Mouse (Mus musculus): ENCODE results near the gene Grtp1. TPM values are rescaled to one million over a fixed set of nuclear protein-coding genes. Genes with fewer than 3 reads are reported as not detected.
A peak's percentile ranks its signal among the peaks of the same experiment; 100 is the strongest.

The Grtp1 gene
- polyA plus RNA-seq, 1 experiment from 2014 or later, result 24.6 TPM

DNA sequence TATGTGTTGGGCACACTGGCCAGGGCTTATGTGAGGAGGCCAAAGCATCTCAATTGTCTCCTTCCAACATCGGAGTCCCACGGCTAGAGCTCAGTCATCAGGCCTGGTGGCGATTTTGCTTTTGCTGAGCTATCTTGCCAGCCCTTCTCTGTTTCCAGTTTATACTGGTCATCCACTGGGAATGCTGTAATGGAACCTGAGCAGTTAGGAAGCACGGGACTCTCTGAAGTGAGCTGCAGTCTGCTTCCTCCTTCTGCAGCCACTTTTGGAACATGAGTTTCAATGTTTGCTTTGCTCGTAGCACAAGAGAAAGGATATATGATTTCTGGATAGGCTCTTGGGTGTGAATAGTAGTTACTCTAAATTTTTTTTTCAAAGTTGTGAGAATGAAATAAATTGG is 36.1 kb downstream of the Grtp1 start:
- no peak overlapping the region for H3K9ac ChIP-seq
- 81% methylated on average over 5 of the region's 5 CpGs for WGBS
- ATAC-seq (ENCODE audit: insufficient read depth, low FRiP score, low read depth), result no peak
- H3K36me3 ChIP-seq, result peaks cover 19% of the 10 kb centered on the region
- H3K9me3 ChIP-seq, result no peaks in the 10 kb centered on the region
- H3K27me3 ChIP-seq (replicated peaks), result no peaks in the 10 kb centered on the region
- no peak overlapping the region for H3K4me2 ChIP-seq
- H3K4me1 ChIP-seq, result peaks cover 14% of the 10 kb centered on the region; the same call in 1 of the 2 replicates
- H3K27ac ChIP-seq, result no peak overlapping the region
- no peak overlapping the region for H3K4me3 ChIP-seq (replicated peaks)

DNA sequence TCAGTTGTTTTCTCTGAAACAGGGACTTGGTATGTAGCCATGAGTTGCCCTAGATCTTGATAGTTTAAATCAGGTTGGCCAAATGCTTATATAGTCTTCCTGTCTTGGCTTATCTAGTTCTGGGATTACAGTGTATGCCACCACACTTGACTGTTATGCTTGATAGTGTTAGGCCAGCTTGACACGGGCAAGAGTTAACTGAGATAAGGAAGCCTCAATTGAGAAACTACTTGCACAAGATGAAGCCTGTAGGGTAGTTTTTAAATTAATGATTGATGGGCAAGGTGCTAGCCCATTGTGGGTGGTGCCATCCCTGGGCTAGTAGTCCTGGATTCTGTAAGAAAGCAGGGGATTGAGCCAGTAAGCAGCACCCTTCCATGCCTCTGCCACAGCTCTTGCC is 36.9 kb downstream of the Grtp1 start:
- Histone ChIP-seq H3K9me3 (no peaks in the 10 kb centered on the region), H3K27me3 (replicated peaks) (no peaks in the 10 kb centered on the region), H3K27ac (no peak overlapping the region), H3K36me3 (peaks cover 15% of the 10 kb centered on the region), H3K4me1 (peaks cover 16% of the 10 kb centered on the region), H3K9ac (no peak overlapping the region), H3K4me3 (replicated peaks) (no peak overlapping the region), H3K4me2 (no peak overlapping the region)
- no peak for ATAC-seq (ENCODE audit: insufficient read depth, low FRiP score, low read depth)
- WGBS, result 74% methylated on average over 1 of the region's 1 CpGs

DNA sequence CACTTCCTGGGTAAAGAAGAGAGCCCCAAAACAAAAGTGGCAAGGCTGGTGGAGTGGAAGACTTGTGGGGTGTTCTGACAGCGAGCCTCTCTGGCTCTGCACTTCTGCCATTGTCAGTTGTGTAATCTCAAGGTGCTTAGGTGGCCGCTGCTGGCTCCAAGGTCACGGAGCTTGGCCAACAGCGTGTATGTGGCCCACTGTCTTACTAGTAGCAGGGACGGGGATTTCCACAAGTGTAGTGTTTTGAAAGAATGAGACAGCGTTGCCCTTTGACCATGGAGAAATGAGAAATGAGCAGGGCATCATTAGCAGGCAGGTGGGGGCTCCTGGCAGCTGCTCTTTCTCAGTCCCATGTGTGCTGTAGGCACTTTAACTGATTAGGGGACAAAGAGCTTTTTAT is 38.3 kb downstream of the Grtp1 start:
- WGBS, result 80% methylated on average over 6 of the region's 6 CpGs
- H3K4me3 ChIP-seq (replicated peaks), result no peak overlapping the region
- H3K4me1 ChIP-seq, result peaks cover 18% of the 10 kb centered on the region
- H3K9ac ChIP-seq, result no peak overlapping the region
- no peak for ATAC-seq (ENCODE audit: insufficient read depth, low FRiP score, low read depth)
- H3K4me2 ChIP-seq, result no peak overlapping the region
- H3K27me3 ChIP-seq (replicated peaks), result no peaks in the 10 kb centered on the region
- 0 out of 2 replicates have a peak, but pooled peaks cover 4% of the 10 kb centered on the region for H3K36me3 ChIP-seq
- no peaks in the 10 kb centered on the region for H3K9me3 ChIP-seq
- no peak overlapping the region for H3K27ac ChIP-seq

DNA sequence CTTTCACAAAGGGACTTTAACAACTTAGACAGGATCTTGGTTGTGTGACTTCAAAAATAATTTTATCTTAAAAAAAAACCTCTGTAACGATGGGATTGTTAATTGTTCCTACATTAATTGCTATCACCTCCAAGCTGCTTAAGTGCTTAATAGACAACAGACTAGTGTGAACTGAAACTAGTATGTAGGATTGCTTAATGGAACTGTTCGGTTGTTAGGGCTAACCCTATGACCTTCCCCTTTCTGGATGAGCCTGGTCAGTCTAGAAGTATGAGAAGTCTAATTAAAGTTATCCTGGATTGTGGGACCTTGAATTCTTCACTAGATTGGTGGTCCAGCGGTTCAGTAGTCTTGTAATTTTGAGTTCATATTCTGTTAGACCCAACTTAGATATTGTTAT is 39.7 kb downstream of the Grtp1 start:
- Histone ChIP-seq H3K36me3 (no peaks in the 10 kb centered on the region), H3K4me3 (replicated peaks) (peak overlapping the region; percentile 99; the same call in 1 of the 2 replicates), H3K4me2 (peak overlapping the region; percentile 92), H3K27ac (no peak overlapping the region), H3K9me3 (no peaks in the 10 kb centered on the region), H3K4me1 (peaks cover 18% of the 10 kb centered on the region), H3K27me3 (replicated peaks) (no peaks in the 10 kb centered on the region), H3K9ac (no peak overlapping the region)
- ATAC-seq (ENCODE audit: insufficient read depth, low FRiP score, low read depth), result no peak
- 83% methylated on average over 3 of the region's 3 CpGs for WGBS

DNA sequence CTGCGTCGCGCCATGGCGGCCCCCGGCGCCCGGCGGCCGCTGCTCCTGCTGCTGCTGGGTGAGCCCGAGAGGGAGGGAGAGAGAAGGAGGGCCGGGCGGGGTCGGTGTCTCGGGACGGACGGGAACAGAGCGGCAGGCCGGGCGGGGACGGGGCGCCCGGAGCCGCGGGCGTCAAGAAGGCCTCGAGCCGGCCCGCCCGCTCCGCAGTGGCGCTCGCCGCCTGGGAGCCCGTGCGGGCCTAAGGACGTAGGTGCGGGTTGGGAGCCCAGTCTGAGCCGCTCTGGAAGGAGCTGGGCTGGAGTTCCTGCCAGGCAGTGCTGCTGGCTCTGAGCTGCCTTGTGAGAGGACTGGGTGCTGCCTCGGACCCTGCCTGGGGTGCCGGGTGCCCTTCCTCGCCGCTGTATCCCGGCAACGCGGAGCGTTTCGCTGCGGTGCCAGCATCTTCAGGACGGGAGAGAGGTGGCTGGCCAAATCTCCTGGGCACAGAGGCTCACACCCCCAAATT is 41.0 kb downstream of the Grtp1 start:
- Histone ChIP-seq H3K36me3 (no peaks in the 10 kb centered on the region), H3K27ac (peak overlapping the region; percentile 73), H3K9ac (peak overlapping the region; percentile 100), H3K4me1 (peaks cover 18% of the 10 kb centered on the region), H3K4me3 (replicated peaks) (peak overlapping the region; percentile 99), H3K27me3 (replicated peaks) (no peaks in the 10 kb centered on the region), H3K9me3 (no peaks in the 10 kb centered on the region), H3K4me2 (peak overlapping the region; percentile 92)
- WGBS, result 1% methylated on average over 49 of the region's 49 CpGs
- ATAC-seq (ENCODE audit: insufficient read depth, low FRiP score, low read depth), result peak; percentile 52

DNA sequence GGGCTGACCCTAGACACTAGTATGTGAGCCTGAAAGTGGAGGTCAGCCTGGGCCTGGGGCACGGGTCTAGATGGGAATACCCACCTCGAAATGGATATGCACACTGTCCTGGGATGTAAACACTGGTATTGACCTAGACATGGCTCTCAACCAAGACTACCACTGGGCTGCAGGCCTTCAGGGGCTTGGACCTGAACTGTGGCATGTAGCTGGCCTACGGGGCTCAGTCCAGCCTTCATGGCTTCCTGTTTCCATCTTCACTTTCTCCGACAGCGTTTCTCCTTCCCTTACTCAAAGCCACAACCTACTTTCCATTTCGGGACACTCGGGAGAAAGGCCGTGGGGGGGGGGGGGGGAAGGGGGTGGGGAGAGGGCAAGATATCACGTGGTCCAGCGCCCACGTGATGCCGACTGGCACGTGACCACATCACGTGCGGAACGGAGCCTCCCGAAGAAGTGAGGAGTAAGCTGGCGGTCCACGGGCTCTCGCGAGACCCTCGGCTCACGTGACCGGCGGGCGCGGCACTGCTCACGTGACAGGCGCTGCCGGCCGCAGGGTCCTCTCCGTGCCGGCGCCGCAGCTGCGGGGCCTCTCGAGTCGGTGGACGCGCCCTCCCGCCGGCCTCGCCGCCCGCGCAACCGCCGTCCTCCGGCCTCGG is 41.6 kb downstream of the Grtp1 start, which contains the start of gene Lamp1:
Gene Lamp1, plus strand, starts transcription at position 444 of the 659 bp plus-strand sequence.
- H3K4me2 ChIP-seq, result peak within 1 kb of the TSS; percentile 92
- H3K9me3 ChIP-seq, result no peaks in the 10 kb centered on the region
- ATAC-seq (ENCODE audit: insufficient read depth, low FRiP score, low read depth), result peak; percentile 91
- H3K27me3 ChIP-seq (replicated peaks), result no peaks in the 10 kb centered on the region
- H3K9ac ChIP-seq, result peak within 1 kb of the TSS; percentile 100
- peak within 1 kb of the TSS; percentile 73 for H3K27ac ChIP-seq
- H3K4me3 ChIP-seq (replicated peaks), result peak within 1 kb of the TSS; percentile 99
- no peaks in the 10 kb centered on the region for H3K36me3 ChIP-seq
- H3K4me1 ChIP-seq, result peaks cover 18% of the 10 kb centered on the region
- 1% methylated on average over 45 of the region's 50 CpGs for WGBS

DNA sequence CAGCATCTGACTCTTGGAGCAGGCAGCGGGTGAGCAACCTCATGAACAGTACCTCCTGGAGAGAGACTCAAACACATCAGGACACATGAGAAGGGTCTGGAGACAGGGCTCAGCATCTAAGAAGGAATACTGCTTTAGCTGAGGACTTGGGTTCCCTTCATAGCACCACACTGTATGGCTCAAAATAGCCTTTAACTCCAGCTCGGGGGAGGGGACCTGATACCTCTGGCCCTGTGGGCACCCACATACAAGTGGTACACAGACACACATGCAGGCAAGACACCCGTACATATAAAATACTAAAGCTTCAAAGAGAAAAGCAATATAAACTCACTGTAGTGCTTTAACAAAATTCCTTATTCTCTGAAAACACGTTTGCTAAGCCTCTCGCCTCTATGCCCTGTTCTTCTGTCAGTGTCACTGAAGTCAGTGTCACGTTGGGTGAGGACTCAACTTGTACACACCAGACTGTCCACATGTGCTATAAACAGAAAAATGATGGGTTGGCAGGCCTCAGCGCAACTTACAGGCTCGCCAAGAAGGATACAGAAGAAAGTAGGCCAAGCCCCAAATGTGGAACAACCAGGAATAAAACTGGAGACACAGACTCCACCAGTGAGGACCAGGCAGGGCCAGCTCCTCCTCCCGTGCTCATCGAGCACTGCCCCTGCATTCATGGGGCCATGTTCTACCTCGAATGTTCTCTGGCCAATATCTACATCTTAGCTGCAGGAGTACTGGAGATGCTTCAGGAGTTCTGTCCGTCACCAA is 43.9 kb downstream of the Grtp1 start:
- no peak overlapping the region for H3K27ac ChIP-seq
- H3K4me2 ChIP-seq, result no peak overlapping the region
- peaks cover 11% of the 10 kb centered on the region for H3K4me1 ChIP-seq
- H3K9ac ChIP-seq, result no peak overlapping the region
- H3K4me3 ChIP-seq (replicated peaks), result no peak overlapping the region
- no peaks in the 10 kb centered on the region for H3K27me3 ChIP-seq (replicated peaks)
- 72% methylated on average over 12 of the region's 12 CpGs for WGBS
- no peaks in the 10 kb centered on the region for H3K36me3 ChIP-seq
- no peak for ATAC-seq (ENCODE audit: insufficient read depth, low FRiP score, low read depth)
- H3K9me3 ChIP-seq, result no peaks in the 10 kb centered on the region

DNA sequence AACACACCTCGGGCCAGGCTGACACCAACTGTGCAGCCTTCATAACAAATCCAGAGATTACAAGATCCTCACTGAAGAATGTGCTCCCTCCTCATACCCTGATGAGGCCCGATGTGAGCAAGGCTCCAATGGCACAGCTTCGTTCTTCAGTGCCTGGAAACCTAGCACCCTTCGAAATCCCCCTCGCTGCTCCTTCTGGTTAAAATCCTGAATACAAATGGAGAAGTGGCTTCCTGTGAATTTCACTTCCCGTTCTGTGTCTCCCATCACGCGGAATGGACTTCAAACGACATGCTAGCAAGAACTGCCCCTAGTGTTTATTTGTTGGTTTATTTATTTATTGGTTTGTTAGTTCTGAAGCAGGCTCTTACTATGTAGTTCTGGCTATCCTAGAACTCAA is 45.1 kb downstream of the Grtp1 start:
- Histone ChIP-seq H3K9ac (no peak overlapping the region), H3K4me2 (no peak overlapping the region), H3K27me3 (replicated peaks) (no peaks in the 10 kb centered on the region), H3K4me3 (replicated peaks) (no peak overlapping the region), H3K9me3 (no peaks in the 10 kb centered on the region), H3K27ac (no peak overlapping the region), H3K4me1 (peaks cover 10% of the 10 kb centered on the region), H3K36me3 (peaks cover 2% of the 10 kb centered on the region; the same call in 1 of the 2 replicates)
- 70% methylated on average over 9 of the region's 9 CpGs for WGBS
- ATAC-seq (ENCODE audit: insufficient read depth, low FRiP score, low read depth), result no peak

DNA sequence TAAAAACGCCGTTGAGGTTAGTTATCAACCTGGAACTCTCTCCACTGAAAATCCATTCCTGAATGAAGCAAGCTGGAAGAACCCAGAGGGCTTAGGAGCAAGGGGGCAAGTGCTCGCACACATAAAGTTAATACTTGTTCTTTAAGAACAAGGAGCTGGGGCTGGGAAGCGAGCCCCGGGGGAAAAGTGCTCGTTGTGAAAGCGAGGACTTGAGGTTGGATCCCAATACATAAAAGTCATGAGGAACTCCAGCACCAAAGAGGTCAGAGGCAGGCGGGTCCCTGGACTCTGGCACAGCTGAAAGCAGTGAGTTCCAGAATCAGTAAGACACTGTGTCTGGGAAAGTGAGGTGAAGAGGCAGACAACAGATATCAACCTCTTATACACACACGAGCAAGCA is 46.3 kb downstream of the Grtp1 start:
- Histone ChIP-seq H3K9ac (no peak overlapping the region), H3K27me3 (replicated peaks) (no peaks in the 10 kb centered on the region), H3K27ac (no peak overlapping the region), H3K9me3 (no peaks in the 10 kb centered on the region), H3K4me2 (no peak overlapping the region), H3K36me3 (peaks cover 5% of the 10 kb centered on the region; the same call in 1 of the 2 replicates), H3K4me3 (replicated peaks) (no peak overlapping the region), H3K4me1 (peaks cover 4% of the 10 kb centered on the region; the same call in 1 of the 2 replicates)
- 77% methylated on average over 9 of the region's 9 CpGs for WGBS
- ATAC-seq (ENCODE audit: insufficient read depth, low FRiP score, low read depth), result no peak

DNA sequence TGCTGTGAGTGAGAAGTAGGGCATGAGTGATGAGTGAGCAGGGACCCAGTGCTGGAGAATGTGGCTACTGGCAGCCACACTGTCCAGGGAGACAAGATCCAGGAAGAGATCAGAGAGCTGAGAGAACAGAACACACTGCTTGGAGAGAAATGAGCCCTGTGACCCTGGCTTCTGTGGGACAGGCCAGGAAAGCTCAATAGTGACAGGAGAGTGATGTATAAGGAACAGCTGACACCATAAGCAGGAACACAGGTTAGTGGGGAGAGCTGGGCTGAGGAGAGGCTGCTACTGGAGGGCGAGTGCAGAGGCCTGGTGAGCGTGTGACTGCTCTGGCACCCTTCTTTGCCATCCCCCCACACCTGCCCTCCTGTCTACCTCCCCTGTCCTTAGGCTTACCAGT is 49.5 kb downstream of the Grtp1 start:
- H3K9me3 ChIP-seq, result no peaks in the 10 kb centered on the region
- H3K4me3 ChIP-seq (replicated peaks), result no peak overlapping the region
- H3K27me3 ChIP-seq (replicated peaks), result no peaks in the 10 kb centered on the region
- H3K27ac ChIP-seq, result no peak overlapping the region
- no peaks in the 10 kb centered on the region for H3K4me1 ChIP-seq
- peaks cover 20% of the 10 kb centered on the region for H3K36me3 ChIP-seq
- 87% methylated on average over 2 of the region's 2 CpGs for WGBS
- no peak for ATAC-seq (ENCODE audit: insufficient read depth, low FRiP score, low read depth)
- H3K9ac ChIP-seq, result no peak overlapping the region
- no peak overlapping the region for H3K4me2 ChIP-seq

DNA sequence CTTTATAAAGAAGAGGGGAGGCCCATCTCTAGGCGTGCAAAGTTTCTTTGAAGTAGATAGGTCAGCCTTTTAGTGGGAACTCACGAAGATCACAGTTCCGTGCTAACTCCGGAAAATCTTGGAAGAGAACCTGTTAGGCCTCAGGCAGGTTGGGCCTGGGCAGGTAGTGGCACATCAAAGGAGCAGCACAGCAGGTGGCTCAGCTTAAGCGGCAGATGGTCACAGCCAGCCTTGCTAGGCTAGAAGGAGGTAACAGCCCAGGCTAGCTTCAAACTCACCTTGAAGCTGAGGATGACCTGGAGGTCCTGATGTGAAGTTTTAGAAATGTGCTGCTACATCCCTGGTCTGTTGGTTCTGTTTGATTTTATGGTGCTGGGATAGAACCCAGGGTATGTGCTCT is 50.6 kb downstream of the Grtp1 start:
- H3K27ac ChIP-seq, result no peak overlapping the region
- no peak overlapping the region for H3K9ac ChIP-seq
- H3K36me3 ChIP-seq, result peaks cover 30% of the 10 kb centered on the region
- H3K4me1 ChIP-seq, result no peaks in the 10 kb centered on the region
- WGBS, result 52% methylated on average over 5 of the region's 5 CpGs
- no peak overlapping the region for H3K4me3 ChIP-seq (replicated peaks)
- no peaks in the 10 kb centered on the region for H3K27me3 ChIP-seq (replicated peaks)
- H3K9me3 ChIP-seq, result no peaks in the 10 kb centered on the region
- H3K4me2 ChIP-seq, result no peak overlapping the region
- no peak for ATAC-seq (ENCODE audit: insufficient read depth, low FRiP score, low read depth)

DNA sequence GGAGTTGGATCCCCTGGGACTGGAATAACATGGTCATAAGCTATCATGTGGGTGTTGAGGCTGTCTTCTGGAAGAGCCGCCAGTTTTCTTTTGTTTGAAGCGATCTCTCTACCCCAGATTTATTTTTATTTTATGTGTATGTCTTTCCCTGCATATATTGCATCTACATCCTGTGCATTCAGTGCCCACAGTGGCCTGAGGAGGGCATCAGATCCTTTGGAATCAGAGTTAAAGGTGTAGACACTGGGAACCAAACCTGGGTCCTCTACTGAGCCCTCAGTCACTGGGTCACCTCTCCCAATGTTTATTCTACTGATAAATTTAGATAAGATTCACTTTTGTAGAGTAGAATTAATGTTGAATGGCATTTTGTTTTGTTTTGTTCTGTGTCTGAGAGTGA is 51.1 kb downstream of the Grtp1 start:
- no peak overlapping the region for H3K9ac ChIP-seq
- no peaks in the 10 kb centered on the region for H3K9me3 ChIP-seq
- no peaks in the 10 kb centered on the region for H3K27me3 ChIP-seq (replicated peaks)
- 93% methylated on average over 2 of the region's 2 CpGs for WGBS
- H3K27ac ChIP-seq, result no peak overlapping the region
- H3K36me3 ChIP-seq, result peaks cover 36% of the 10 kb centered on the region
- H3K4me3 ChIP-seq (replicated peaks), result no peak overlapping the region
- ATAC-seq (ENCODE audit: insufficient read depth, low FRiP score, low read depth), result no peak
- no peaks in the 10 kb centered on the region for H3K4me1 ChIP-seq
- no peak overlapping the region for H3K4me2 ChIP-seq
